In the genomic region with DNA sequence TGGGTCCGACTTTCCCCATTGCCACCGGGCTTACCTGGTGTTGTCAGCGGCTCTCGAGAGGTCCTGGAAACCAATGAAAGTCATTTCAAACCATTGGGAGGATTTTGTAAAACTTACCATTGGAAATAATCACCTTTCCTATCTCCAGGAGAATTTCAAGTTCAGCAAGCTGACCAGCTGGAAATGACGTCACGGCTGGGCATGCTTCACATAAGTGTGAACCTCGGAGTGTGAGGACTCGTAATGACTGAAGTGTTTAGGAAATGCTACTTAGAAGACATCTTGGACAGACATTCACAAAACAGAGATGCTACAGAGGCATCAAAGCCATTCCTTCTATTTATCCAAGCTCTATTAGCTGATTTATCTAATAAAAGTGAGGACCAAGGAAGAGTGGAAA, we compare ENCODE assay signal across 25 mouse cellular contexts.
"Had no signal": no experiment of that assay in that cellular context is flagged by ENCODE, and none has a peak within 500 bp of the region (broad histone marks: within the 10 kb centered on the region; RNA-seq: fewer than 3 reads in every experiment).

No protein-coding gene starts in this region.

- ATAC-seq: hindbrain, embryonic 16.5 days; intestine, embryonic 16.5 days; liver, embryonic 12.5 days had no signal

- H3K36me3 ChIP-seq: heart, embryonic 13.5 days; heart, embryonic 15.5 days; hindbrain, embryonic 13.5 days; kidney, embryonic 15.5 days; limb, embryonic 13.5 days; limb, embryonic 15.5 days; liver, embryonic 12.5 days had no signal

- H3K9me3 ChIP-seq: heart, embryonic 13.5 days; heart, embryonic 15.5 days; hindbrain, embryonic 13.5 days; kidney, embryonic 15.5 days; limb, embryonic 13.5 days; limb, embryonic 15.5 days; liver, embryonic 12.5 days had no signal

- H3K9ac ChIP-seq: heart, embryonic 13.5 days; heart, embryonic 15.5 days; hindbrain, embryonic 13.5 days; kidney, embryonic 15.5 days; limb, embryonic 13.5 days; limb, embryonic 15.5 days; liver, embryonic 12.5 days; liver, embryonic 14.5 days had no signal

- H3K27me3 ChIP-seq: heart, embryonic 13.5 days; heart, embryonic 15.5 days; hindbrain, embryonic 13.5 days; kidney, embryonic 15.5 days; limb, embryonic 13.5 days; limb, embryonic 15.5 days; liver, embryonic 12.5 days had no signal

- H3K27ac ChIP-seq: heart, adult 2 months; heart, embryonic 13.5 days; heart, embryonic 15.5 days; hindbrain, embryonic 13.5 days; kidney, embryonic 15.5 days; kidney, postnatal 0 days; limb, embryonic 13.5 days; limb, embryonic 15.5 days; liver, embryonic 12.5 days; liver, embryonic 14.5 days had no signal

- DNase-seq: gastrocnemius, postnatal 14 days; gastrocnemius, postnatal 36 days; heart, adult 11 months; heart, adult 2 months; heart, postnatal 14 days; heart, postnatal 36 days; kidney, adult 11 months; kidney, adult 2 months; kidney, adult 9 months; kidney, postnatal 14 days; kidney, postnatal 36 days; layer of hippocampus, adult 9-11 months; layer of hippocampus, postnatal 36 days had no signal

- H3K4me2 ChIP-seq: heart, embryonic 11.5 days; heart, embryonic 13.5 days; heart, embryonic 15.5 days; hindbrain, embryonic 13.5 days; kidney, embryonic 15.5 days; limb, embryonic 13.5 days; limb, embryonic 15.5 days; liver, embryonic 12.5 days had no signal

- H3K4me3 ChIP-seq: heart, adult 2 months; heart, embryonic 13.5 days; heart, embryonic 15.5 days; hindbrain, embryonic 13.5 days; kidney, embryonic 15.5 days; limb, embryonic 13.5 days; limb, embryonic 15.5 days; liver, embryonic 12.5 days had no signal

- H3K4me1 ChIP-seq: heart, embryonic 13.5 days; heart, embryonic 15.5 days; hindbrain, embryonic 13.5 days; kidney, embryonic 15.5 days; limb, embryonic 13.5 days; limb, embryonic 15.5 days; liver, embryonic 12.5 days had no signal
